Mouse (Mus musculus) MN1 (cell line): ENCODE measurements around the gene Tmem248.

ENCODE experiments used
- DNase-seq: peaks from one replicate; pipeline ENCODE4 v3.0.0-alpha.2; 2016; ENCODE audit warnings: low spot score

Gene Tmem248

DNA sequence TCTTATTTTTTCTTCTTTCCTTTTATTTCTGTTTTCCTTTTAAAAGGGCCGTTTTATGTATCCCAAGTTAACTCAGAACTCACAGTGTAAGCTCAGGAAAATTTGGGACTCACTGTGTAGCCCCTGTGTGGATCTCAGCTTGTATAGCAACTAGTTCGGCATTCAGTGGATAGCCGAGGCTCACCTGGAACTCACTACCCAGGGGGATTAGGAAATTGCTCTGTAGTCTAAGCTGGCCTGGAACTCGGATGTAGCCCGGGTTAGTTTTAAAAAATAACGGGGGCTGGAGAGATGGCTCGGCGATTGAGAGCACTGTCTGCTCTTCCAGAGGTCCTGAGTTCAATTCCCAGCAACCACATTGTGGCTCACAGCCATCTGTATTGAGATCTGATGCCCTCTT, 40.4 kb downstream of the Tmem248 start:
- peak; percentile 32 for DNase-seq

- no peak for DNase-seq
Observed at GRCm38 (mm10) chr5:130263454-130263853, 46.6 kb downstream of the Tmem248 start.

GRCm38 (mm10) chr5:130264433-130265005, 47.6 kb downstream of the Tmem248 start:
- DNase-seq: peak; percentile 46

DNA sequence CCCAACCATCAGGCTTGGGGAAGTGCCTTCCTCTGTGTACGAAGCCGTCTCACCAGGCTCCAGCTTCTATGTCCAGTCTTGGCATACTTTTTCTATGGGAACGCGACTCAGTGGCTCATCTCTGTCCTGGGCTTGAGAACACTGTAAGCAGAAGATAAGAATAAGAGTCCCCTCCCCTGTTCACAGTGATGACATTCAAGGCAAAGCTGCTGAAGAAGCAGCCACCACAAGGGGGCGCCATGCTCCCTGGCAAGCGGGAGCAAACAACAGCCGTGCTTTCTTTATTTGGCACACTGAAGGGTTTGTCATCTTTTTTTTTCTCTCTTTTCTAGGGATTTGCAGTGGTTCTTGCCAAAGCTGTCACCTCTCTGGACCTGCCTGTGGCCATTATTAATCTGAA, 49.8 kb downstream of the Tmem248 start:
- DNase-seq: peak; percentile 37

DNA sequence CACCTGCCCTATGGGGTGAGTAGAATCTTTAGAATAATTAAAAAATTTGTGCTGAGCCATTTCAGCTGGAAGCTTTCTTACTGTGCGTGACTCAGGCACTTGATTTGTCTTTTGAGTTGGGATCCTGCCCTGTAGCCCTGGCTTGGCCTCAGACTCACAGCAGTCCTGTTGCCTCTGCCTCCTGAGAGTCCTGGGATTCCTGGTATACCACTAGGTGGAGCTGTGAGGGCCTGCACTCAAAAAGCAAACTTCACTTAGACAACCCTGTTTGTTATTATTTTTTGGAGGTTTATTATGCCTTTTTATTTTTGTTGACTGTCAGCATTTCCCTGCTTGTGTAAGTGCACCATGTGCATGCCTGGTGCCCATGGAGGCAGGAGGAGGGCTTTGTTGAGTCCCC, 50.4 kb downstream of the Tmem248 start:
- DNase-seq: peak; percentile 42

DNA sequence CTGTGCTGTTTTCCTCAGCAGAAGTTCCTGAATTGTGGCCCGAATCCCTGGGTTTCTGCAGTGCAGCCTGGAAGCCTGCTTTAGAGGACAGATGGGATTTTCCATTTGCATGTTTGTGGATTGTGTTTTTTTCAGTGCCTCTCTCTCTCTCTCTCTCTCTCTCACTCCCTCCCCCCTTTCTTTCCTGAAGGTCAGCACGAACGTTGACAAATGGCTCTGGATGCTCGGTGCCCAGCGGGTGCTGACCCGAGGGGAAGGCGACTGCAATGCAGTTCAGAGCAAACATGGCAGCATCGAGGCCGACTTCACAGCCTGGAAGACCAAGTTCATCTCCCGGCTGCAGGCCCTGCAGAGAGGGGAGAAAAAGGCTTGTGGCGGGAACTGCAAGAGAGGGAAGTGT, 52.1 kb downstream of the Tmem248 start:
- no peak for DNase-seq

- DNase-seq: no peak
Observed at GRCm38 (mm10) chr5:130272344-130272743, 55.5 kb downstream of the Tmem248 start.

GRCm38 (mm10) chr5:130273046-130273445, 56.2 kb downstream of the Tmem248 start:
- DNase-seq: no peak

DNA sequence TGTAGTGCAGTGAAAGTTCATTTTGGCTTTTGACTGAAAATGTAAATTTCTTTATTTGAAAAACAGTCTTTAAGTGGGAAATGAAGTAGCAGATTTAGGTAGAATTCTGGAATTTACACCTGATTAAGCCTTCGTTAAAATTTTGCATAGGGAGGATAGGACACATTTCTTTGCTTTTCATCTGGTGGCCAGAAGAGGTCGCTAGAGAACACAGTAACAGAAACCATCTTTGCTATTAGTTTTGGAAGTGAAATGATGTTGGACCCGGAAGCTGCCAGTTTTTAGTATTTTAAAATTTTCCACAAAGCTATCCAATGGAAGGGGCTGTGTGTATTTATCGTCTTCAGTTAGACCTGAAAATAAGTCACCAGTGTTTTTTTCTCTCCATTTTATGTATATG, 58.6 kb downstream of the Tmem248 start:
- peak; percentile 53 for DNase-seq

DNA sequence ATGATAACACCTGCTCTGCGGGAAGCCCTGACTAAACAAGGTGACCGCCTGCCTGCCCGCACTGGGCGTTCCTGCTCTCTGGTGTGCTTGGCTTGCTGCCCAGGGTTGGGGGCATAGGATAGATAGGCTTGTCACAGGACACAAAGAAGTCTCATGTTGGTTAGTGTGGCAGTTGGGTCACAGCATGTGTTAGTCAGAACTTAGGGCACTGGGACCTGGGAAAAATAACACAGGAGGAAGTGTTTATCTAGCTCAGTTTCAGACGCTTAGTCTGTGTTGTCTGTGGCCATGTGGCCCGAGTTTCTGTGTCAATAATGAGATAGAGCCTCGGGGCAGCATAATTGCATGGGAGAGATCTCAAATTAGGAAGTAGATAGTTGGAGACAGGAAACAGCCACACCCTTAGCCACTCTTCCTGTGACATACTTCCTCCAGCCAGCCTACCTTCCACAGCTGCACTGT, 61.2 kb downstream of the Tmem248 start:
- DNase-seq: no peak

DNA sequence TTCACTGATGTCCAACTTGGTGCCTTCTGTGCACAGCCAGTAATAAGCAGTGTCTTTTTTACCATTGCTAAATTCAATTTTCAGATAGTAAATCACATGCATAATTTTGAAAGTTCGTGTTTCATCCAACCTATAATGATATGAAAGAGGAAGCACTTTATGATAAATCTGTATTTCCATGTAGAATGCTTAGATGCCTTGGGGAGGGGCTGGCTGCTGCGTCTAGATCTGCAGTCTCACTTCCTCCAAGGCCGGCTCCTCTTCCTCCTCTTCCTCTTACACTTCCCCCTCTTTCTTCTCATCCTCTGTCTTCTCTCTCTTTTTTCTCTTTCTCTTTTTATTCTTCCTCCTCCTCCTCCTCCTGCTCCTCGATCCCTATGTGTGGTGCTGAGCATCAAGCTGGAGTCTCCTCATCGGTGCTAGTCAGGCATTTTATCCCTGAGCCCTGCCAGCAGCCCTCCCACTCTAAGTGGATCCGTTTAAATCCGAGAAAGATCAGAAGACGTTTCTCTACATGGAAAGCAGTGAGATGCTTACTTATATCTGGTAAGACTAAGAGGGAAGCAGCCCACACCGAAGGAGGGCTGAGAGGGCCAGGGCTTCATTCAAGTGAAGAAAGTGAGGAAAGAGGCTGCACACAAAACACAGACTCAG, 66.3 kb downstream of the Tmem248 start:
- DNase-seq: no peak

DNA sequence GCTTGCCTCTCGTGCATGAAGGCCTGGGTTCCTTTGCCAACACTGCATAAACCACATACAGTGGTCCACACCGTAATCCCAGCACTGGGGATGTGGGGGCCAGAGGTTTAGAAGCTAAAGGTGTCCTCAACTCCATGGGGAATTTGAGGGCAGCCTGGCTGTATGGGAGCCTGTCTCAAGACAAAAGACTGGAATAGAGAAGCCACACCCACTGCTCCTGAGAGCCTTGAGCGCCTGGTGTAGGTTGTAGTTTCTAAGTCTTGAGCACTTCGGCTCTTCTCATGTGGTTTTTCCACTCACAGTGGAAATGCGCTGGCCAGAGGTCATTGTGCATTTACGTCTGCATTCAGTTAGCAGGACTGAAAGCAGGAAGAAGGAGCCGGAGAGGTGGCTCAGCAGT, 71.2 kb downstream of the Tmem248 start:
- DNase-seq: no peak

- DNase-seq: no peak
Observed at GRCm38 (mm10) chr5:130290242-130290641, 73.4 kb downstream of the Tmem248 start.

- DNase-seq: no peak
Observed at GRCm38 (mm10) chr5:130290775-130291174, 73.9 kb downstream of the Tmem248 start.

GRCm38 (mm10) chr5:130292976-130293375, 76.1 kb downstream of the Tmem248 start:
- DNase-seq: no peak
